Mouse (Mus musculus) adrenal gland, adult 18-20 months (tissue): ENCODE results near the gene Iqsec1. TPM values are rescaled to one million over a fixed set of nuclear protein-coding genes. Genes with fewer than 3 reads are reported as not detected.

Experiments
- DNase-seq, 2 experiments: peaks; one replicate each; pipeline ENCODE4 v3.0.0; 2021 to 2022; ENCODE audit warnings: low spot score in 2 of 2
- total RNA-seq, 2 experiments: library from RNA; stranded (reverse); gene quantifications; 1 replicate in 1 of 2; 2 replicates in 1 of 2; pipeline ENCODE4 v1.2.3; 2021

The Iqsec1 gene
- total RNA-seq, 2 experiments from 2014 or later, result 112 to 113 TPM

GRCm38 (mm10) chr6:90787587-90787986, 200.9 kb downstream of the Iqsec1 start:
- DNase-seq, result no peak

GRCm38 (mm10) chr6:90787036-90787435, 201.4 kb downstream of the Iqsec1 start:
- no peak for DNase-seq

- no peak for DNase-seq
Observed at GRCm38 (mm10) chr6:90786589-90786988, 201.9 kb downstream of the Iqsec1 start.

GRCm38 (mm10) chr6:90783945-90784344, 204.5 kb downstream of the Iqsec1 start:
- no peak for DNase-seq

GRCm38 (mm10) chr6:90783176-90783575, 205.3 kb downstream of the Iqsec1 start:
- DNase-seq, result no peak

- DNase-seq, result no peak
Observed at GRCm38 (mm10) chr6:90781921-90782770, 206.3 kb downstream of the Iqsec1 start.

GRCm38 (mm10) chr6:90780532-90780931, 208.0 kb downstream of the Iqsec1 start:
- no peak for DNase-seq

GRCm38 (mm10) chr6:90778841-90779240, 209.6 kb downstream of the Iqsec1 start:
- no peak for DNase-seq

- no peak for DNase-seq
Observed at GRCm38 (mm10) chr6:90777302-90777701, 211.2 kb downstream of the Iqsec1 start.

GRCm38 (mm10) chr6:90775606-90776005, 212.9 kb downstream of the Iqsec1 start:
- DNase-seq, result no peak

GRCm38 (mm10) chr6:90773811-90774233, 214.7 kb downstream of the Iqsec1 start:
- no peak for DNase-seq

GRCm38 (mm10) chr6:90772120-90772519, 216.4 kb downstream of the Iqsec1 start:
- no peak for DNase-seq

GRCm38 (mm10) chr6:90768526-90768925, 220.0 kb downstream of the Iqsec1 start:
- no peak for DNase-seq

GRCm38 (mm10) chr6:90767874-90768273, 220.6 kb downstream of the Iqsec1 start:
- no peak for DNase-seq

- no peak for DNase-seq
Observed at GRCm38 (mm10) chr6:90764753-90765152, 223.7 kb downstream of the Iqsec1 start.

GRCm38 (mm10) chr6:90763959-90764591, 224.4 kb downstream of the Iqsec1 start:
- peak; percentile 81 to 89 for DNase-seq

- DNase-seq, result no peak
Observed at GRCm38 (mm10) chr6:90763295-90763694, 225.2 kb downstream of the Iqsec1 start.

GRCm38 (mm10) chr6:90762120-90762736, 226.3 kb downstream of the Iqsec1 start:
- no peak for DNase-seq

GRCm38 (mm10) chr6:90761301-90762056, 227.0 kb downstream of the Iqsec1 start:
- no peak for DNase-seq

GRCm38 (mm10) chr6:90760886-90761285, 227.6 kb downstream of the Iqsec1 start:
- no peak for DNase-seq

- DNase-seq, result no peak
Observed at GRCm38 (mm10) chr6:90759754-90760153, 228.7 kb downstream of the Iqsec1 start.
